Mouse (Mus musculus): ENCODE measurements around the gene Arvcf.

The Arvcf gene

GRCm38 (mm10) chr16:18410418-18410817 is 62.4 kb downstream of the Arvcf start:
- no peak for DNase-seq (ENCODE audit: low spot score)

GRCm38 (mm10) chr16:18411026-18411649 is 63.2 kb downstream of the Arvcf start:
- no peak for DNase-seq (ENCODE audit: low spot score)

GRCm38 (mm10) chr16:18411802-18412476 is 64.0 kb downstream of the Arvcf start:
- DNase-seq (ENCODE audit: low spot score): no peak

GRCm38 (mm10) chr16:18413032-18413816 is 65.2 kb downstream of the Arvcf start:
- DNase-seq (ENCODE audit: low spot score): no peak

- DNase-seq (ENCODE audit: low spot score): no peak
Measured at GRCm38 (mm10) chr16:18416094-18416761, 68.2 kb downstream of the Arvcf start.

GRCm38 (mm10) chr16:18416837-18417236 is 68.9 kb downstream of the Arvcf start:
- DNase-seq (ENCODE audit: low spot score): no peak

- DNase-seq (ENCODE audit: low spot score): no peak
Measured at GRCm38 (mm10) chr16:18417491-18417890, 69.5 kb downstream of the Arvcf start.

GRCm38 (mm10) chr16:18418756-18419602 is 71.0 kb downstream of the Arvcf start:
- no peak for DNase-seq (ENCODE audit: low spot score)

GRCm38 (mm10) chr16:18419603-18420026 is 71.6 kb downstream of the Arvcf start:
- DNase-seq (ENCODE audit: low spot score): no peak

GRCm38 (mm10) chr16:18420571-18420970 is 72.6 kb downstream of the Arvcf start:
- DNase-seq (ENCODE audit: low spot score): no peak

- DNase-seq (ENCODE audit: low spot score): no peak
Measured at GRCm38 (mm10) chr16:18423203-18423914, 75.4 kb downstream of the Arvcf start.

- no peak for DNase-seq (ENCODE audit: low spot score)
Measured at GRCm38 (mm10) chr16:18423915-18424265, 75.9 kb downstream of the Arvcf start.

GRCm38 (mm10) chr16:18424364-18425045 is 76.5 kb downstream of the Arvcf start:
- no peak for DNase-seq (ENCODE audit: low spot score)

- no peak for DNase-seq (ENCODE audit: low spot score)
Measured at GRCm38 (mm10) chr16:18425475-18426214, 77.7 kb downstream of the Arvcf start.

- peak; percentile 84 for DNase-seq (ENCODE audit: low spot score)
Measured at GRCm38 (mm10) chr16:18426215-18426791, 78.3 kb downstream of the Arvcf start, which contains the start of gene Txnrd2. TSS of gene Txnrd2 (plus strand) at chr16:18426384.

GRCm38 (mm10) chr16:18426802-18427280 is 78.9 kb downstream of the Arvcf start, which contains the start of gene Comt:
TSS of gene Comt (minus strand) at chr16:18426852.
- no peak for DNase-seq (ENCODE audit: low spot score)

GRCm38 (mm10) chr16:18428011-18428515 is 80.1 kb downstream of the Arvcf start:
- no peak for DNase-seq (ENCODE audit: low spot score)

- DNase-seq (ENCODE audit: low spot score): no peak
Measured at GRCm38 (mm10) chr16:18428516-18429042, 80.6 kb downstream of the Arvcf start.

Data from embryo, embryonic 10 days (tissue).